Mouse (Mus musculus): ENCODE measurements around the gene Hemk1. TPM values are rescaled to one million over a fixed set of nuclear protein-coding genes. Genes with fewer than 3 reads are reported as not detected.
"Not testable (repeated sequence)": the region's sequence is repeated elsewhere in the genome, so short reads cannot be mapped to it uniquely, and the experiment has no call there.

Hemk1 gene
- polyA plus RNA-seq, 1 experiment, result 19.7 TPM

DNA sequence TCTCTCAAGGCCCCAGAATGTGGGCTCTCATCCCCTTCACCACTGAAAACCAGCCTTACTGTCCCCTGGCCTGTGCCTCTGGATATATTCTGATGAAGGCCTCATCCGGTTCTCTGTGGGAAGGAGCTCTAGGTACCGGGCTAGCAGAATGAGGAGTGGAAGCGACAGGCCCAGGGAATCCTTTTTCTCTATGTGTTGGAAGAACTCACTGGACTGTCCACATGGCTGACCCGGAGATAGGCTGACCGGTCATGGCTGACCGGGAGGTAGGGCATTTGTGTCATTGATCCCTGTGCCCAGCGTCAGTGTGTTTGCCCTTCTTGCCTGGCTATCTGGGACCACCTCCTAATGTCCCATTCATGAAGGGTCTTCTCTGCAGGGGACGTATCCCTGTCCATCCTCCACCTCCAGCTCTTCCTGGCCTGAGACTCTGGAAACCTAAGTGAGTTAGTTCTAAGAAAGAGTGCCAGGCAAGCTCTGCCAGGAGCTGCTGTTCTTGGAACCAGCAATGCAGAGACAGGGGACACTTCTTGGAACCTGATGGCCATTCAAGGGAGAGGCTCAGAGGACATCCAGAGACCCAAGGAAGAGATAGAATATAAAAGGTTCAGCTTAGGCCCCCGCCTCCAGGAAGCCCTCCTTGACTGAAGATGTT, 29.7 kb downstream of the Hemk1 start:
- DNase-seq (ENCODE audit: low spot score), result peak; percentile 22

DNA sequence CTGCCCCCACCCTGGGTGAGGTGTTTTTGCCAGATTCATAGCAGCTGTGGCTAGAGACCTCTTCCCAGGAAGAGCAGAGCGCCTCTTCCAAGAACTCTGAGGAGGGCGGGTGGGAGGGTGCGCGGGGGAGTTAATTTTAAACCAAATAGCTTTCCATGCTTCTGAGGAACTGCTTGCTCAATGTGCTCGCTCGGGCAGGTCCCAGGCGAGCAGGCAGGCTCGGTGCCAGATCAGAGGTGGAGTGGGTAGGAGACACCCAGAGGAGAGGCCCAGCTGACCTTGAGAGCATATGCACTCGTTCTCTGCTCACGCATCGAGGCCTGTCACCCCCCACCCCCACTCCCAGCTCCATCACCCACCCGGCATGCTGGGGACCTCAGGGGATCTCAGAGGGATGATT, 30.3 kb downstream of the Hemk1 start:
- peak; percentile 66 for DNase-seq (ENCODE audit: low spot score)

DNA sequence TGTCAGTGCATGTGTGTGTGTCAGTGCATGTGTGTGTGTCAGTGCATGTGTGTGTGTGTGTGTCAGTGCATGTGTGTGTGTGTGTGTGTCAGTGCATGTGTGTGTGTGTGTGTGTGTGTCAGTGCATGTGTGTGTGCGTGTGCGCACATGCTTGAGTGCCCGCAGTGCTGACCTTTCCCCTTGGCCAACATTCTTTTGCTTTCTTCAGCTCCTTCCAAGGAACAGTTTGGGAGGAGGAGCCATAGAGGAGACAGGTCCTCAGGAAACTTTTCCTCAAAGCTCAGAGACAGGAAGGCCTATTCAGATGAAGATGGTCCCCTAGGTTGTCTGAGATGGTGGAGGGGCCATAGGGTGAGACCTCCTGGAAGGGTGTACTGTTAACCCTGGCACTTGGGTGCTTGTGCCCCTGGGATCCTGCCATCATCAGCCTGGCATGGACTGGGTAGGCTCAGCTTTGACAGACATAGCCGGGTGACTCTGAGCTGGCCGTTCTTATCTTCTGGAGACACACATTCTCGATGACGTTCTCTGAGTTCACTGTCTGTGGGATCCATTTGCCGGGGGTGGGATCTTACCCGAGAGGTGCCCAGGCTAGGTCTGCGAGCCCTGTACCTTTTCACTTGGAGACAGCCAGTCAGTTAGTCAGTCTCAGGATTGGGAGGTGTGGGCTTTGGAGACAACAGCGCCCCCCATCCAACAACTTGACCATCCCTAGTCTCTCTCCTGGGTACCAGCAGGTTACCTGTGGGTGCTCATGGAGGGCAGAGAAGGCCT, 30.9 kb downstream of the Hemk1 start:
- peak; percentile 37 for DNase-seq (ENCODE audit: low spot score)

DNA sequence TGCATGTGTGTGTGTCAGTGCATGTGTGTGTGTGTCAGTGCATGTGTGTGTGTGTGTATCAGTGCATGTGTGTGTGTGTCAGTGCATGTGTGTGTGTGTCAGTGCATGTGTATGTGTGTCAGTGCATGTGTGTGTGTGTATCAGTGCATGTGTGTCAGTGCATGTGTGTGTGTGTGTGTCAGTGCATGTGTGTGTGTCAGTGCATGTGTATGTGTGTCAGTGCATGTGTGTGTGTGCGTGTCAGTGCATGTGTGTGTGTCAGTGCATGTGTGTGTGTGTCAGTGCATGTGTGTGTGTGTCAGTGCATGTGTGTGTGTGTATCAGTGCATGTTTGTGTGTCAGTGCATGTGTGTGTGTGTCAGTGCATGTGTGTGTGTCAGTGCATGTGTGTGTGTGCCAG, 31.5 kb downstream of the Hemk1 start:
- not testable (repeated sequence) for DNase-seq (ENCODE audit: low spot score)

DNA sequence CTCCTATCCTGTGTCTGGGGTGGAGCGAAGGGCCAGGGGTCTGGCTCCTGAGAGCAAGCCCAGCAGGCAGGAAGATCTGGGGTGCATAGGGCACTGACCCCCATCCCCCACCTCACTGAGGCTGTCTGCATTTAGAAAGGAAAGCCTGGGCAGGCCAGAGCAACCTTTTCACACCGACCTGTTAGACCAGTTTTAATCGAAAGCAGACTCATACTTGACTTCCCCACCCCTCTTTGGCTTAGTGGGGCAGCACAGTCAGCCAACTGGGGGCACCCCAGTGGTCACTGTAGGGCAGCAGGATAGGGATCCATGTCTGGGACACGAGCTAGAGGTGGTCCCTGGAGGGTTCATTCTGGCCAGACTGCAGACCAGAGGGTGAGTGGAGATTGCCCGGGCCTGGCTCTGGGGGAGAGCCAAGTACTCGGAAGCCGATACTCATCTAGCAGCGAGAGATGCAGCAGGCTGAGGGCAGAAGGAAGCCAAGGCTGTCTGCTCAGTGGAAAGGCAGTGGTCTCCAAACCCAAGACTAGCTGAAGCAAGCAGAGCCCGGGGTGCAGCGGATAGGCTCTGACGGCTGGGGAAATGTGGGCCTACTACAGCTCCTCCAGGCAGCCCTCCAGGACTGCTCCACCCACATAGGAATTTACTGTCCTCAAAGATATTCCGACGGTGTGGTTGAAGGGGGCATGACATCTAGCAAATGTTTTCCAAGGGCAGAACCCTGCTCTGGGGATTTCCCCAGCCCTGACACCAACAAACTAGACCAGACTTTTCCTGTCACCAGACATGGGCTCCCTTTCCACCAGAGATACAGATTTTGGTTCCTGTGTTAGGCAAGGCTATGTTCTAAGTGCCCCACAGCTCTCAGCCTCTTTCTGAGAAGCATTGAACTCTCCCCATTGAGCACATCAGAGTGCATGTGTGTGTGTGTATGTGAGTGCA, 32.3 kb downstream of the Hemk1 start:
- DNase-seq (ENCODE audit: low spot score), result peak; percentile 53

DNA sequence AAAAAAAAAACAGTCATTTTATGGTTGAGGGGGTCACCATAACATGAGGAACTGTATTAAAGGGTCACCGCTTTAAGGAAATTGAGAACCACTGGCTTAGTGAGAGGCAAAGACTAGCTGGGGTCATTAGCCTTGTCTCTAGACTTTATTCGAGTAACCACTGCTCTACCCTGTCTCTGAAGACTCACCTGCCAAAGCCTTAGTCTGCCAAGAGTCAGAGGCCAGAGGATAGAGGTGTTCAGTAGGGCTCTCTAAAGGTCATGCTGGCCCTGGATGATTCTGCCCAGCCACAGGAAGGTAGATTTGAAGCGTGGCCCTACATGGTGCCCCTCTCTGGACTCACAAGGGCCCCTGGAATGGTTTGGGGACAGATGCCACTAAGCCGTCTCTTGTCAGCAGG, 33.1 kb downstream of the Hemk1 start:
- DNase-seq (ENCODE audit: low spot score), result no peak

DNA sequence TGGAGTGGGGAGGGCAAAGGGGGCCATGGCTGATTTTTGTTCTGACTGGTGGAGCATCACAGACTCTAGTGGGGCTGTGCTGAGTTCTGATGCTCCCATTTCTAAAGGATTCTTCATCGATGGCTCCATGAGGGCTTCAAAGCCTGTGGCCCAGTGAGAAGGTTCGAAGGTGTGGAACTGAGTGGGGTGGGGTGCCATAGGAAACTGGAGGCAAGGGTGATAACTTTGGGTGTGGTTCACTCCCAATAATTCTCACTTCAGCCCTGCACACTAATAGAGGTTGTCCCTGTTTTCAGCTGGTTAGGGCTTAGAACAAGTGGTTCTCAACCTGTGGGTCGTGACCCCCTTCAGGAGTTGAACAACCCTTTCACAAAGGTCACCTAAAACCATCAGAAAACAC, 33.8 kb downstream of the Hemk1 start:
- no peak for DNase-seq (ENCODE audit: low spot score)

DNA sequence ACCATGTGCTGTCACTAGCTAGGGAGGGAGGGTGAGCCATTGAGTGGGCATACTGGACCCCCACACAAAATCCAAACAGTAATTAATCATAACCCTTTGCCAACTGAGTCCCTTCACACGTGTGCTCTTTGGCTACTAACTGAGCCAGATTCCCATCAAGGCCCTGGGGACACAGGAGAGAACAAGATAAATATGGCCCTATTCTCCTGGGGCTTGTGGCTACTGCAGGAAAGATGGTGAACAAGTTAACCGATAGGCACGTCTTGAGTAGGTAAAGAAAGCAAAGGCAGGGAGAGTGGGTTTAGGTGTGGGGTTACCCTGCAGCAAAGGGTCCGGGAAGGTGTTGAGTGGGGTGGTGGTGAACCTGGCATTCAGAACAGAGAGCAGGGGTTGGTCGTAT, 34.2 kb downstream of the Hemk1 start:
- no peak for DNase-seq (ENCODE audit: low spot score)

DNA sequence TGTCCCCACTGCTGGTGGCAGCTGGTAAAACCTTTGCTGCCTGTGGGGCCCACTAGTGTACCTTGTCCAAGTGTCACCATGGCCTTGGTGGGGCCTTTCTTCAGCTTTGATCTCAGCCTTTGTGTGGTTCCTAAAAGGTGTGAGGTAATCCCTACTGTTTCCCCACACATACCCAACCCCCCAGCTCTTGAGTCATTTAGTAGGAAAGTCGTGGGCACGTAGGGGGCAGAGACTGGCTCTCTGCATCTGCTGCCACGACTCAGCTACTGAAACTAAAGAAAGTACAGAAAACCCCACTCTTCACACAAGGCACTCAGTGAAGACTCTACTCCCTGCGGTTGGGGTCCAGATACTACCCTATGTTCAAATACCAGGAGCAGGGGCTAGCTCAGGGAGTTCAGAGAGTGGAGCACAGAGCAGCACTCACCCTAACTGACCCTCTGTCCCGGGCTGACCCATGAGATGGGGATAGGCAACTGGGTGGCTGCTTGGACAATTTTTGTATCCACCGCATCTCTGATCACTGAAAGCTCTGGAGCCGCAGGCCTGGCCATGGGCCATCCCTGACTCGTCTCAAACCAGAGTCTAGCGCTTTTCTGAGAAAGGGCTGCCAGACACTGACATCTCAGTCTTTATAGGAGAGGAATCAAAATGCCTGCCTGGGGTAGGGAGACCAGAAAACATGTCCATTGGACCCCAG, 34.9 kb downstream of the Hemk1 start:
- DNase-seq (ENCODE audit: low spot score), result no peak

DNA sequence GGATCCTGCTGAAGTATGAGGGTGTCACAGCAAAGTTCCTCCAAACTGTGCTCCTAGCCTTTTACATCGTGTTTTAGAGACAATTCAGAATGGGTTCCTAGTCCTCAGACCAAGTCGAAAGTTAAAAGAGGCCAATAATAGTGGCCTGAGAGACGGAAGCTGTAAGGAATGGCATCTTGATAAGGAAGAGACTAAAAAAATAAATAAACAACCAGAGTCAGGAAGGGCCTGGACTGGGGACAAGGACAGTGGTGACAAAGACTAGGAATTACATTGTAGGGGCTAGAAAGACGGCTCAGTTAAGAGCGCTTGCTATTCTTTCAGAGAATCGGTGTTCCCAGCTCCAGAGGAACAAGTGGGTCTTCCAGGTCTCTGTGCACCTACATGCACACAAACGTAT, 35.6 kb downstream of the Hemk1 start:
- DNase-seq (ENCODE audit: low spot score), result no peak

DNA sequence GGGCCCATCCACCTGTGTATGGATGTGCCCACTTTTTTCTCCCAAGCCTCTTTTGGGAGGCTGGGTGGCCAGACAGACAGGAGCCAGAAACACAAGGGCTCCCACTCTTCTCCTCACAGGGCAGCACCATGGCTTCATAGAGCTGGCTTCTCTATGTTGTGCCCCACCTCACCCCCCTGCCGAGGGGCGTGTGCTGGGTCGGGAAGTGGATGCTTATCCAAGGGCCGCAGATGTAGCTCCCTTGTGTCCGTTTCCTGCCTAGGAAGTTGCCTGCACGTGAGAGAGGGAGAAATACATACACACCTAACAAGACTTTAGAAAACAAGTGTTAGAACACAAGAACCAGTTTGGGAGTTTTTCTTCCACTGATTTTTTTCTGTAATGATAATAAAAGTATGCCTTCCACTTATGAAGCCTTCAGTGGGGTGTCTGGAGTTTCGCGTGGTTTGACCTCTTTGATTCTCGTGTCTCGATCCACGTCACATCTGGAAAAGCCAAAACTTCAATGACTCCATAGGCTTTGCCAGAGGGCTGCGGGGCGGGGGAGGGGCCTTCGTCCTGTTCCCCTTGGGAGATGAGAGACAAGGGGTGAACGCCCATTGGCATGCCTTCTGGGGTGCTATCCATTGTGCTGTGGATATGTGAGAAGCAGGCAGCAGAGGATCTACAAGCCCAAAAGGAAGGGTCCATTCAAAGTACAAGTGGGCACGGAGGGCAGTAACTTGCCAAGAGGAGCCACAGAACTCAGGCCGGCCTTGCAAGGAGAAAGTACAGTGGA, 36.4 kb downstream of the Hemk1 start:
- DNase-seq (ENCODE audit: low spot score), result no peak

DNA sequence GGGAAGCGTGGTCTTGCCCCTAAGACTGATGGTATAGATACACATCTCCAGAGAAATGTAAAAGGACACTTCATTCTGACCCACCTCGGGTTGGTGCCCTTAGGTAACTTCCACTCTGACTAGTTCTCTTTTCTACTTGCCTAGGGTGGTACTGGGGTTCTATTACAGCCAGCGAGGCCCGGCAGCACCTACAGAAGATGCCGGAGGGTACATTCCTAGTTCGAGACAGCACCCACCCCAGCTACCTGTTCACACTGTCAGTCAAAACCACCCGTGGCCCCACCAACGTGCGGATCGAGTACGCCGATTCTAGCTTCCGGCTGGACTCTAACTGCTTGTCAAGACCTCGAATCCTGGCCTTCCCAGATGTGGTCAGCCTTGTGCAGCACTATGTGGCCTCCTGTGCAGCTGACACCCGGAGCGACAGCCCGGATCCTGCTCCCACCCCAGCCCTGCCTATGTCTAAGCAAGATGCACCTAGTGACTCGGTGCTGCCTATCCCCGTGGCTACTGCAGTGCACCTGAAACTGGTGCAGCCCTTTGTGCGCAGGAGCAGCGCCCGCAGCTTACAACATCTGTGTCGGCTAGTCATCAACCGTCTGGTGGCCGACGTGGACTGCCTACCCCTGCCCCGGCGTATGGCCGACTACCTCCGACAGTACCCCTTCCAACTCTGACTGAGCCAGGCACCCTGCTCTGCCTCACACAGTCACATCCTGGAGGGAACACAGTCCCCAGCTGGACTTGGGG, 37.8 kb downstream of the Hemk1 start:
- DNase-seq (ENCODE audit: low spot score), result no peak

DNA sequence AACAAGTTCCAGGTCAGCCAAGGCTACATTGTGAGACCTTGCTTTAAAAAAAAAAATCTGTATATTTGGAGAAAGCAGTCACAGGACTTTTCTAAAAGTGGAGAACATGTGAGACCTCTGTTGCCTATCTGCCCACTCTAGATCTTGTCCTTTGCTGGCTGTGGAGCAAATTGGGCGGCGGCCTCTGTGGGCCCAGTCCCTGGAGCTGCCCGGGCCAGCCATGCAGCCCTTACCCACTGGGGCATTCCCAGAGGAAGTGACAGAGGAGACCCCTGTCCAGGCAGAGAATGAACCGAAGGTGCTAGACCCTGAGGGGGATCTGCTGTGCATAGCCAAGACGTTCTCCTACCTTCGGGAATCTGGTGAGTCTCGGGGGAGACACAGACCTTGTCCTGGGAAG, 38.4 kb downstream of the Hemk1 start:
- DNase-seq (ENCODE audit: low spot score), result no peak

DNA sequence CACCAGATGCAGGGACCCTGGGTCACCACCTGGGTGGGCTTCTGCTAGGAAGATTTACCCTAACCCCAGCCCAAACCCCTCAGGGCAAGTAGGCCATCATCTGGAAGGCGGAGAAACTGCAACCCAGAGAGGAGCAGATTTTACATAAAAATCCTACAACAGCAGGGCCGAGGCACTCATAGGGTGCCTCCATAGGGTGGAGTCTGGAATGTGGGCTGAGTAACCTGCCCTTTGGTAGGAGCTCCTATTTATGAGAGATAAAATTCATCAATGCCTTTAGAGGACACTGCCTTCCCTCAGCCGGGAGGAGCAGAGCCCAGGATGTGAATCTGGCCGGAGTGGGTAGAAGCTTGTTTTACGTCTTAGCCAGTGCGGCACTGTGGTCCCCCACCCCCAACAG, 39.3 kb downstream of the Hemk1 start:
- DNase-seq (ENCODE audit: low spot score), result no peak

DNA sequence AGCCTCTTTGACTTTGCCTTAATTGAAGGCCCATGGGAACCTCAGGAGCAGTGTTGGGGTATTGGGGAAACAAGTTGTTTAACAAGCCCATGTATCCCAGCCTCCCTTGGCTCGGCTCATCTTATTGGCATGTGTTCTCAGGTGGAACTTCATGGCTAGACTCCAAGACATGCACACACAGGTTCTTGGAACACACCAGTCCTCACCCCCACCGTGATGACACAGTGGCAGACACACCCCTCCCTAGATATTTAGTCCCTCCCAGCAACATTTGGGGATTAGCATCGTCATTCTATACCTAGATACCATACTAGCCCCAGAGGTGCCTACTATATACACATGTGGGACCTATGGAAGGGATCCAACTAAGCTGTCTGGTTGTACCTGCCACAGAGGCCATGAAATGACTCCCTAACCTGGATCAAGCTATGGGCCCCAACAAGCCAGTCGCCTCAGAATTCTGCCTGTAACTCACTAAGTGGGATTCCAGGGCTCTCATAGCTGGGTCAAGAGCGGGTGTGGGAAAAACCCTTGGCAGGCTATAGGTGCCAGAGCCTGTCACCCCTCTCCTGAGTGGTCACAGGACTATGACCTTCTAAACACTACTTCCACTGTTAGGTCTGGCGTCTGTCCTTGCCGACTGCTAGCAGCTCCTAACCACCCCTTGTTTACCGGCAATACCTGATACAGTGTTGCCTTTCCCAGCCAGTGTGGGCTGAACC, 39.9 kb downstream of the Hemk1 start:
- DNase-seq (ENCODE audit: low spot score), result peak; percentile 25

DNA sequence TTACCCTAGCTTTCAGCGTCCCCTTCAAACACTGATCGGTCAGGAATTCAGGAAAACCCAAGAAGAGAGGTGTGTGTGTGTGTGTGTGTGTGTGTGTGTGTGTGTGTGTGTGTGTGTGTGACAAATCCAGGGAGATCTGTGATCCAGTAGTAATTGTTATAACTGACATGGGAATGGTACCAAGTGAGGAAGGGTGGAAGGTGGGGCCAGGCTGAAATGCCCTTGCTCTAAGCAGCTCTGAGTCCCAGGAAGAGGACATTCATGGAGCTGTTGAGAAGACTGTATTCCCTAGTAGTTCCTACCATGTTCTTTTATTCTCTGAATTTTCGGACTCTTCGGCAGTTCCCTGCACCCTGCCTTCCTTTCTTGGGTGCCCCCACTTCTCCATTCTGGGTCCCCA, 40.5 kb downstream of the Hemk1 start:
- DNase-seq (ENCODE audit: low spot score), result no peak

DNA sequence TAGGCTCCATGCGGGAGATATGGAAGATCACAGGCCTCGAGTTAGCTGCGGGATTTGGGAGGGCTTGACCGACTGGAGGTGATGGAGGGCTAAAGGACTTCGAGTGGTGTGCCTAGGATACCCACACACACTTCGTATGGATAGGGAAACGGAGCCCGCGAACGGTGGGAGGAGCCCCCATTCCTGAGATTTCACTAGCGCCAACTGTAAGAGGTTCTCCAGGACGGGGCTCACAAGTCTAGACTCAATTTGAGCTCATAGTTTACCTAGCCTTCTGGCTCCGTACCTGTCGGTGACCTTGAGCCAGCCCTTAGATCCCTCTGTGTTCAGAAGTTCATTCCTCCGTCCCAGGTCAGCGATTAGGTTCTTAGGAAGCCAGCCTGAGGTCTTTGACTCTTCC, 41.1 kb downstream of the Hemk1 start:
- no peak for DNase-seq (ENCODE audit: low spot score)

DNA sequence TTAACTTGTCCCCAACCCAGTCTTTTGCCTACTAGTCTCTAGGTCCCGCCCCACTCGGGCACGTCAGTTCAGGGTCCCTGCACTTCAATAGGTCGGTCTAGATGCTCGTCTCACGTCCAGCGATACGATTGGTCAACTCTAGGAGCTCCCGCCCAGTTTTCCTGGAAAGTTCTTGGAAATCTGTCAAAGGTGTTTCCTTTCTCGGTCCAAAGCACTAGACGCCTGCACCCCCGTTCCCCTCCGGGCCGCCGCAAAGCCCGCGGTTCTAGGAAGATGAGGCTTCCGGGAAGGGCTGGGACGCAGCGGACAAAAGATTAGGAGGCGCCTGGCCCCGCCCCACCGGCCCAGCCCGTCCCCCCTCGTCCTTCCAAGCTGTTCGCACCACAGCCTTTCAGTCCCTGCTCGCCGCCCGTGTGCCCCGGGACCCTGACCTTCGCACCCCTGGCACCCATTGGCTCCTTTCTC, 41.6 kb downstream of the Hemk1 start:
- DNase-seq (ENCODE audit: low spot score), result peak; percentile 88

DNA sequence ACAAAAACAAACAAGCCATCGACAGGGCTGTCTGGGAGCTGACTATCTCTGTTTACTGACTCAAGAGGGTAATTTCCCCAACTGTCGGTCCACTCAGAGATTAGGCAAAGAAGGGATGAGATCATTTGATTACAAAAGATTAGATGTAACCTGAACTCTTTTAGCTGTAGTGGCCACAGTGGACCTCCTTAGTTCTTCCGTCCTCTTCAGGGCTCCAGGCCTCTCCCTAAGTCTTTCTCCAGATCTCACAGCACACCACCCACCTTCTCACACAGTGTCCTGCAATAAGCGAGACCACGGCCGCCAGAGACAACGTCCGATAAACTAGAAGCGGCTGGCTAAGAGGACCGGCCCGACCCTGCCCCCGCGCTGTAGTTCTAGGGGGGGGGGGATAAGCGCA, 42.1 kb downstream of the Hemk1 start:
- no peak for DNase-seq (ENCODE audit: low spot score)

DNA sequence AAGGTAGTCTGAATTCAATTTTAAA, 42.3 kb downstream of the Hemk1 start, which contains the start of gene Cish:
Cish (plus strand) TSS at position 11 of the 25 bp plus-strand sequence.
- DNase-seq (ENCODE audit: low spot score), result no peak
